Mouse (Mus musculus) bone marrow, adult 2 months (tissue): ENCODE measurements around the gene Espnl.

Experiments used
- CTCF ChIP-seq: fragments of 200-500 bp; IDR thresholded peaks from 2 replicates; pipeline ENCODE4 v1.5.1; 2011; ENCODE audit warnings: low read length, control low read depth; ENCODE audit not compliant: control insufficient read depth, insufficient read depth
- POLR2A ChIP-seq: fragments of 200-500 bp; IDR thresholded peaks from 2 replicates; pipeline ENCODE4 v1.6.1; 2011; ENCODE audit warnings: low read depth, mild to moderate bottlenecking, control low read depth, low read length, borderline replicate concordance; ENCODE audit not compliant: control insufficient read depth

DNA sequence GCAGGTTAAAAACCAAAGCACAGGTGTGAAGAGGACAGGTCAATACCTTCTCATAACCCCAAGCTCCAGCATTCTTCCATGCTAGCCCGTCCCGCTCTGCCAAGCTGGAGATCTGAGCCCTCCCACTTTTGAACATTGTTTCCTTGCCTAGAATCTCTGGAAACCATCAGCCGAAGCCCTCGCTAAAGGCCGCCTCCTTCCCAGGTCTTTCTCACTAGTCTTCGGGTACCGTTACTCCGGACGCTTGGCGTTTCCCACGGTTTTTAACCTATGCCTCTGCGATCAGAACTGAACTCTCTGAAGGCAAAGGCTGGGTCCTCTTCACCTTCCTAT, 76.0 kb downstream of the Espnl start:
- no peak for TF ChIP-seq CTCF
- no peak for TF ChIP-seq POLR2A
